Mouse (Mus musculus) embryonic fibroblast, embryonic 13.5 days (primary cell): ENCODE data around the gene Tspyl3.
"Not testable (repeated sequence)": the region's sequence is repeated elsewhere in the genome, so short reads cannot be mapped to it uniquely, and the experiment has no call there.

ENCODE experiments used
- CTCF ChIP-seq: IDR thresholded peaks from 2 replicates; pipeline ENCODE4 v1.5.1; 2011; ENCODE audit warnings: mild to moderate bottlenecking, control low read depth, low read length, moderate library complexity, borderline replicate concordance; ENCODE audit not compliant: insufficient read depth
- POLR2A ChIP-seq: IDR thresholded peaks from 2 replicates; pipeline ENCODE4 v1.6.1; 2011; ENCODE audit warnings: low read depth, mild to moderate bottlenecking, control low read depth, low read length, moderate library complexity

DNA sequence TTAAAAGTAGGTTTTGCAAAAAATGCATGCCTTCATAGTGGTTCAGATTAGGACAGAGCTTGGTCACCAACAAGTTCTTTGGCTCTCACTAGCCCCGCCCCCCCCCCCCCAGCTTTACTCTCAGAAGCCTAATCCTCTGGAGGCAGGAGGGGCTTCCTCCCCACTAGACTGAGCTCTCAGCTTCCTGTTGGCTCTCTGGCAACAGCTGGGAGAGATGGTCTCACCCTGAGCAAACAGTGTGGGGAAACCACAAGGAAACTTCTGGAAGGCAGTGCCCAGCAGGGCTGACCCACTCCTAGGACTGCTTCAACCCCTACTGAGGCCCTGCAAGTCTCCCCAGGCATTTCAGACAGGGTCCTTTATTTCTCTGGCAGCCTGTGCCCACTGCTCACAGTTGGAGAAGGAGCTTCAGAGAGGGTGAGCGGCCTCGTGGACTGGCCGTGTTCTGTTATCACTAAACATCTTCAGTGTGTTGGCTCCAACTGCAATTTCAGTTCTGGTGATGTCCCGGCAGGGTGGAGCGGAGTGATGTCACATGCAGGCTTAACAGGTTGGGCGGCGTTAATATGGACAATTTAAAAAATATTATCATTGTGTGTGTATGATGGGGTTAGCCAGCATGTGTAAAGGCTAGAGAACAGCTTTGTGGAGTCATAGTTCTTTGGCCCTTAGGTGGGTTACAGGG is 45.1 kb upstream of the Tspyl3 start:
- not testable (repeated sequence) for TF ChIP-seq POLR2A, CTCF
